Mouse (Mus musculus) frontal cortex, postnatal 25 days (tissue): ENCODE results near the gene Ahr.

Source experiments
- DNase-seq, 2 experiments: peaks; one replicate each; pipeline ENCODE4 v3.0.0; 2022; ENCODE audit warnings: low spot score in 2 of 2

Gene Ahr

GRCm38 (mm10) chr12:35534754-35535236 lies at the start of gene Ahr:
Gene Ahr, minus strand, starts transcription at chr12:35535038.
- peak; percentile 49 to 73 for DNase-seq

- DNase-seq: no peak
Measured at GRCm38 (mm10) chr12:35578826-35579225, 44.0 kb upstream of the Ahr start.

- DNase-seq: no peak
Measured at GRCm38 (mm10) chr12:35576107-35576506, 41.3 kb upstream of the Ahr start.

DNA sequence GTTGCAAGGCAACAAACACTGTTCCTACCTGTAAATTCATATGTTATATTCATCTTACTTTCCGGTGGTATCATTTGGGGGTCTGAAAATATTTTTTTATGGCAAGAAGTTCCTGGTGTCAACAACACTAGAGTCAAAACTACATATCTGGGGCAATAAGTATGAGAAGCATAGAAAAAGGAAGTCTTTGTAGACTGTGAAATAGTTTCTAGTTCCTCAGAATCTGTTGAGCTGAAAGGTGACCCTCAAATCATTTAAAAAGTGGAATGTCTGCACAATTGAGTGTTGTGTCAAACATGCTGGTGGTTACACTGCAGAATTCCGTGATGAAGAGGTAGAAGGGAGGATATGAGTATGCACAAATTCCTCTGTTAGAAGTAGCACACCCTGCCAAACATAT lies 38.9 kb upstream of the Ahr start:
- DNase-seq: no peak

DNA sequence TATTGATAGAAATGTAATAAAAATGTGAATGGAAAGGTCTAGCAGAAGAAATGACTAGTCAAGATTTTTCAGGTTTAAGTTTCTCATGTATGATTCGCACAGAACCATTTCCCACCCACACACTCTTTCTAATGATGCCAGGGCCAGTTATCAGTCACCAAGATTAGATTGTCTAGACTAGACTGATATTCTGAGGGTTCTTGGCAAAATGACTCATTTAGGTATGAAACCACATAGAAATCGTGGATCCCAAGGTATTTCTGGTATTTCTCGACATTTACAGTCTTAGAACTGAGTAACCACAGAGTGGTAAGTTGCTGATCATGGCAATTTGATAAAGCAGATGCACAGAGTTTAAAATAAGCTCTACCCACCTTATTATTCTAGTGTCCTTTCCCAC lies 28.0 kb upstream of the Ahr start:
- DNase-seq: no peak

GRCm38 (mm10) chr12:35558868-35559267 lies 24.0 kb upstream of the Ahr start:
- DNase-seq: no peak

GRCm38 (mm10) chr12:35555925-35556324 lies 21.1 kb upstream of the Ahr start:
- no peak for DNase-seq

- no peak for DNase-seq
Measured at GRCm38 (mm10) chr12:35554309-35554708, 19.5 kb upstream of the Ahr start.

DNA sequence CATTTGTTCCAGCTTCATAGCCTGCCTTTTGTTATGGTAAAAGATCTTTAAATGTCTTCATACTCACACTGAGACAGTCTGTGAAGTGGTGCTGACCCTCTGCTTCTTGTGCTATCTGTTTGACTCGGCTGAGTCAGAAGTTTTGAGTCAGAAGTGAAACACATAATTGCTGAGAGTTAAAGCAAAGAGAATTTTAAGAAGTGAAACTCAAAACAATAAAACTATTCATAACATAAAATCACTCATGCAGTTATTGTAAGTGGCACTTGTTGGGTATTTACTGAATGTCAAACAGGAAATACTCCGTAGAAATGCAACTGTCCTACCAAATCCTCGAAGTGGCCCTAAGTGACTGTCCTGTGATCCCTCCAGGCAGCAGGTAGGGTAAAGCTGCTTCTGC lies 18.3 kb upstream of the Ahr start:
- no peak for DNase-seq

GRCm38 (mm10) chr12:35550299-35550698 lies 15.5 kb upstream of the Ahr start:
- no peak for DNase-seq

GRCm38 (mm10) chr12:35542836-35543235 lies 8.0 kb upstream of the Ahr start:
- no peak for DNase-seq

- no peak for DNase-seq
Measured at GRCm38 (mm10) chr12:35538843-35539242, 4.0 kb upstream of the Ahr start.

DNA sequence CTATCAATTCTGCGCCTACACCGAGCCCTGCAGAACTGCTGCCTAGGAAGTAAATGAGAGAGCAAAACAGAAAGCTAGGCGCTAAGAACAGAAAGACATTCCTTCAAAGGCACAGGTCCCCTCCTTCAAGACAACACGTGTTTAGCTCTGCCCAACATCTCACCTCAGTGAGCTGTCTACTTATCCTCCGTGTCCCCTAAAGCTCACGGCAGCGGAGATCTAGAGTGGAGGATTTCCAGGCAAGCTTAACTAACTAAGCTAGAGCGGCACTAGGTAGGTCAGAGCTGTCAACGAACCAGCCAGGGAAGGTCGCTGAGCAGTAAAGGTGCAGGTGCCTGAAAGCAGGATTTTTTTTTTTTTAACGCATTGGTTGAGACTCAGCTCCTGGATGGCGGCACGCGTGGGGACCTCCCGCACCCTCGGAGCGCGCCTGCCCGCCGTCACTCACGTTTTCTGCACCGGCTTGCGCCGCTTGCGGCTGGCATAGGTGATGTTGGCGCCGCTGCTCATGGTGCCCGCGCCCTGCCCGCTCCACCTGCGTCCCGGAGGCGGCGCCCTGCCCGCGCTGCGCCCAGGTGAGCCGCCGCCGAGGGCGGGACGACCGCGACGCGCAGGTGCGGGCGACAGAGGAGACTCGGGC lies 604 bp downstream of the Ahr start:
- DNase-seq: peak; percentile 17 to 19

DNA sequence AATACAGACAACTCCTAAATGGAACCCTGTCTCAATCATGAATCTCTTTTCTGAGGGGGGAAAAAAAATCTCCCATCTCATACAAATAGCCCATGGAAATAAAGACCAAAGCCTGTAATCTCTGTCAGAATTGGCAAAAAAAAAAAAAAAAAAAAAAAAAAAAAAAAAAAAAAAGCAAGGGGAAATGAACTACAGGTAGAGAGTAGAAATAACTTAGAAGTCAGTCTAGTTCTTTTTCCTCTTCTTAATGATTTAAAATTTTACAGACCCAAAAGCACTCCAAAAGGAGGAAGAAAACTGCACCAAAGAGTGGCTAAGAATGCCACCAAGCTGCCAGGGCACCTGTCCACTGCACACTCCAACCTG lies 1.1 kb downstream of the Ahr start:
- DNase-seq: no peak

DNA sequence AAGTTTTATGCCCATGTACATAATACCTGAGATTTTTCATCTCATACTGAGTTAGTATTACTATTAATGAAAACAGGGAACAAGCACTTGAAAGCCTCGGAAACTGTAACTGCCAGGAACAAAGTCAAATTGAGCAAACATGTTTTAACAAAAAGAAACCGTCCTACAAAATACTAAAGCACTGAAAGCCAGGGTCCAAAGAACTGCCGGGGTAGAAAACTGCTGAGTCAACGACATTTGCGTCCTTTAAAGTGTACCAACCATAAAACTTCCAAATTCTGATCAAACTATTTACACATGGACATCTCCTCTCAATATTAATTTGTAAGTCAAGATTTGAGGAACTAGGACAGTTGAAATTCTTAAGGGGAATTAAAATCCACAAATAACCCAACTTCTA lies 1.7 kb downstream of the Ahr start:
- DNase-seq: no peak

DNA sequence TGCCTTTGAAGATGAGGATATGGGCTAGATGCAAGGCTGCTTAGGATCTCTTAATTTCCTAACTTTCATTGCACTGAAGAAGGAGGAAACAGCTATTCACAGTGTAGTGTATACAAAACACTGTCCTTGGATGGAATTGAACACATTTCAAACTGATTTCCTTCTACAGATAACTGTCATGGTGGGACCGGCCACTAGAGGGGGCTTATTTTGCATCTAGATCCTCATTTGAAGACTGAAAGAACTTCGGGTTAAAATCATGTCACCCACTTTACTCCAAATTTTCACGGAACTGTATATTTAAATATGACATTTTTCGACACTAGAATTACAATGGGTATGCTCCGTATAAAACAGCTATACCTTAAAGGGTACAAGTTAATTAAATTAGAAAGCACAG lies 2.7 kb downstream of the Ahr start:
- peak; percentile 58 to 75 for DNase-seq

- no peak for DNase-seq
Measured at GRCm38 (mm10) chr12:35530587-35530986, 4.3 kb downstream of the Ahr start.

GRCm38 (mm10) chr12:35527429-35527828 lies 7.4 kb downstream of the Ahr start:
- no peak for DNase-seq

- no peak for DNase-seq
Measured at GRCm38 (mm10) chr12:35522585-35523103, 12.2 kb downstream of the Ahr start.

DNA sequence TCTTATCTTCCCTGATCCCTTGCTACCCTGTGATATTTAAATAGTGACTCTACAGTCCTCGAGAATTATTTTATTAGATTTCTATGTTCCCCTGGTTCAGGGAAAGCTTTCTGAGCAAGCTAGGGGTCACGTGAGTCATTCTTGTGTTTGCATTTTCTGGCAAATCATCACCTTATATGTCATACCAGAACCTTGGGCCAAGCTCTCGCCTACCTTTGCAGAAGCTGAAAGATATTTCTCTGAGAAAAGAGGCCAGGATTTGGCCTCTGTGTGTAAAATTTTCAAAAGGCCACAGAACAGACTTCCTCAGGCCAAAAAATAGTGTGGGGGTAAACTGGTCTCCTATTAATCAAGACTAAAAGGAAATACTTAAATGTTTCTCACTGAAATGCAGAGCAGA lies 19.2 kb downstream of the Ahr start:
- DNase-seq: no peak

DNA sequence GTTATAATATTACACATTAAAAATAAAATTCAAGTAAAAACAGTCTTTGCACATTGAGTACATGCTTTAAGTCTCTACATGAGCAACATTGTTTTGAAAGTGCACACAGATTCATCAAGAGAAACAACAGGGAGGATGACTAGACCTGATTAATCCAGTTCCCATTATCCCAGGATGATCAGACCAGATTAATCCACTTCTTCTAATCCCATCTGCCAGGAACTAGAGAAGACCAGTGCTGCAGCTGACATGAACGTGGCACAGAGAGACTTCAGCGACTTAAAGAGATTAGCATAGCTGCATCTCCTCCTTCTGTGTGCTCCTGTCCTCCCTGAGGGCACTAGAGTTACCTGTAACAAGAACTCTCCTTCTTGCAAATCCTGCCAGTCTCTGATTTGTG lies 20.2 kb downstream of the Ahr start:
- DNase-seq: no peak

DNA sequence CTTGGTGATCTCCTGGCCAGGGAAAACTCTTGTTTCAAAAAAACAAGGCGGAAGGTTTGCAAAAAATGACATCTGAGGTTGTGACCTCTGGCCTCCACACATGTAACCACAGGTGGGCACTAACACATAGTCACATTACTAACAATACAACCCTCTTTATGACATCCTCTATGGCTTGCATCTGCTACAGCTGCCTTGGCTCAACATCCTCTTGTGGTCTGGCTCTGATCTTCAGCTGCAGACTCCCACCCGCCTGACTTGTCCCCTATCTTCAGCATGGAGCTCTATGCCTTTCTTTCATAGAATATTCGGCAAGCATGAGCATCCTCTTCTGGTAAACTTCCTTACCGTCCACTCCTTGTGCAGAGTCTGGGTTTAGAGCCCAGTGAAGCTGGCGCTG lies 24.1 kb downstream of the Ahr start:
- no peak for DNase-seq

DNA sequence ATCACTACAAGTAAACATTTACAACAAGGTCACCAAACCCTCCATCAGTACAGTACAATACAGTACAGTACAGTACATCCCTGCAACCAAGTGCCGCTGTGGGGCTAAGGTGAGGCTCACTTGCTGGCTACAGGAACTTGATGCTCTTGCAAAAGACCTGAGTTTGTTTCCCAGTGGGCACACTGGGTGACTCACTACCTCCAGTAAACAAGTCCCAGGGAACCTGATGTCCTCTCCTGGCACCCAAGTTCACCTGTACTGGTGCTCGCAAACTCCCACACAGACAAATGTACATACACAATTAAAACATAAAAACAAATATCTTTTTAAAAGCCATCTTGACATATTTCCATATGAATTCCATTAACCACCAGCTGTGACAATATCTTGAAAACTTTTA lies 28.5 kb downstream of the Ahr start:
- no peak for DNase-seq

GRCm38 (mm10) chr12:35504081-35504480 lies 30.8 kb downstream of the Ahr start:
- no peak for DNase-seq
